Mouse (Mus musculus) myocyte (in vitro differentiated cells): ENCODE data around the gene Jazf1. TPM values are rescaled to one million over a fixed set of nuclear protein-coding genes. Genes with fewer than 3 reads are reported as not detected.

Experiments used
- H3K27me3 ChIP-seq: one replicate; pipeline ENCODE4 v1.6.1; 2011; ENCODE audit not compliant: control insufficient read depth, insufficient read depth, insufficient read length
- H3K36me3 ChIP-seq: one replicate; pipeline ENCODE4 v1.6.1; 2011; ENCODE audit not compliant: control insufficient read depth, insufficient read depth
- H3K4me2 ChIP-seq: one replicate; pipeline ENCODE4 v1.6.1; 2011; ENCODE audit warnings: low read depth, control low read depth
- H3K4me3 ChIP-seq: one replicate; pipeline ENCODE4 v1.5.1; 2011; ENCODE audit warnings: mild to moderate bottlenecking, control low read depth, moderate library complexity
- H3K79me2 ChIP-seq: one replicate; pipeline ENCODE4 v1.6.1; 2011; ENCODE audit not compliant: control insufficient read depth, insufficient read depth
- H3ac ChIP-seq: one replicate; pipeline ENCODE4 v1.6.1; 2011; ENCODE audit not compliant: control insufficient read depth, insufficient read length
- CEBPB ChIP-seq: IDR thresholded peaks from 2 replicates; pipeline ENCODE4 v1.6.1; 2011; ENCODE audit warnings: mild to moderate bottlenecking, moderate library complexity; ENCODE audit not compliant: poor library complexity, insufficient read depth, severe bottlenecking
- E2F4 ChIP-seq: IDR thresholded peaks from one replicate; pipeline ENCODE4 v1.6.1; 2011; ENCODE audit warnings: mild to moderate bottlenecking, control low read depth, moderate library complexity; ENCODE audit not compliant: insufficient read depth
- MAX ChIP-seq: IDR thresholded peaks from one replicate; pipeline ENCODE4 v1.6.1; 2011; ENCODE audit warnings: low read depth, mild to moderate bottlenecking, control low read depth
- MYOD1 ChIP-seq, 3 experiments: IDR thresholded peaks; one replicate each; pipeline ENCODE4 v1.6.1; 2011; ENCODE audit warnings: control low read depth in 2 of 3, low read depth in 2 of 3, mild to moderate bottlenecking in 2 of 3, moderate library complexity in 1 of 3; ENCODE audit not compliant: insufficient read length in 2 of 3, control insufficient read depth in 1 of 3
- MYOG ChIP-seq, 3 experiments: IDR thresholded peaks; one replicate each; pipeline ENCODE4 v1.6.1; 2011; ENCODE audit warnings: control low read depth in 2 of 3, low read depth in 2 of 3, mild to moderate bottlenecking in 2 of 3; ENCODE audit not compliant: insufficient read length in 2 of 3, control insufficient read depth in 1 of 3, insufficient read depth in 1 of 3
- POLR2A ChIP-seq: IDR thresholded peaks from one replicate; pipeline ENCODE4 v1.6.1; 2011; ENCODE audit warnings: low read depth, mild to moderate bottlenecking, control low read depth, moderate library complexity; ENCODE audit not compliant: insufficient read length
- POLR2AphosphoS2 ChIP-seq: IDR thresholded peaks from one replicate; pipeline ENCODE4 v1.6.1; 2011; ENCODE audit warnings: low read depth, control low read depth; ENCODE audit not compliant: insufficient read length
- REST ChIP-seq: IDR thresholded peaks from one replicate; pipeline ENCODE4 v1.6.1; 2011; ENCODE audit warnings: mild to moderate bottlenecking, control low read depth, moderate library complexity; ENCODE audit not compliant: insufficient read depth, insufficient read length
- SRF ChIP-seq: IDR thresholded peaks from one replicate; pipeline ENCODE4 v1.6.1; 2011; ENCODE audit warnings: low read depth; ENCODE audit not compliant: control insufficient read depth, insufficient read length
- TCF12 ChIP-seq: IDR thresholded peaks from one replicate; pipeline ENCODE4 v1.6.1; 2011; ENCODE audit warnings: mild to moderate bottlenecking, control low read depth; ENCODE audit not compliant: poor library complexity, insufficient read depth, severe bottlenecking
- TCF3 ChIP-seq: IDR thresholded peaks from one replicate; pipeline ENCODE4 v1.6.1; 2011; ENCODE audit warnings: low read depth, control low read depth; ENCODE audit not compliant: insufficient read length
- USF1 ChIP-seq: IDR thresholded peaks from one replicate; pipeline ENCODE4 v1.6.1; 2011; ENCODE audit warnings: low read depth, mild to moderate bottlenecking, control low read depth, moderate library complexity
- polyA plus RNA-seq: library from polyadenylated mRNA; unstranded; fragments of >200 nt; fragmentation: generic; extraction: Trizol; gene quantifications from one replicate; pipeline ENCODE4 v1.2.1, GENCODE M21; 2012; ENCODE audit warnings: missing spikeins

Gene Jazf1
- polyA plus RNA-seq, 1 experiment: 0.01 TPM

GRCm38 (mm10) chr6:53071732-53072131, 3.3 kb upstream of the Jazf1 start:
- Histone ChIP-seq H3K4me3 (no peak overlapping the region), H3ac (no peak overlapping the region), H3K27me3 (peaks cover 45% of the 10 kb centered on the region), H3K79me2 (no peaks in the 10 kb centered on the region), H3K4me2 (no peak overlapping the region), H3K36me3 (no peaks in the 10 kb centered on the region)
- TF ChIP-seq POLR2AphosphoS2 (no peak), TCF3 (no peak), USF1 (no peak), POLR2A (no peak), E2F4 (no peak), MAX (no peak), MYOD1 (IDR thresholded peaks at IDR 0.05; ENCODE audit: control insufficient read depth in 1 of 3, insufficient read length in 2 of 3, low read depth in 2 of 3) (no peak), SRF (no peak), MYOG (IDR thresholded peaks at IDR 0.05; ENCODE audit: control insufficient read depth in 1 of 3, insufficient read depth in 1 of 3, insufficient read length in 2 of 3, low read depth in 2 of 3) (no peak), TCF12 (no peak), CEBPB (no peak), REST (no peak)

DNA sequence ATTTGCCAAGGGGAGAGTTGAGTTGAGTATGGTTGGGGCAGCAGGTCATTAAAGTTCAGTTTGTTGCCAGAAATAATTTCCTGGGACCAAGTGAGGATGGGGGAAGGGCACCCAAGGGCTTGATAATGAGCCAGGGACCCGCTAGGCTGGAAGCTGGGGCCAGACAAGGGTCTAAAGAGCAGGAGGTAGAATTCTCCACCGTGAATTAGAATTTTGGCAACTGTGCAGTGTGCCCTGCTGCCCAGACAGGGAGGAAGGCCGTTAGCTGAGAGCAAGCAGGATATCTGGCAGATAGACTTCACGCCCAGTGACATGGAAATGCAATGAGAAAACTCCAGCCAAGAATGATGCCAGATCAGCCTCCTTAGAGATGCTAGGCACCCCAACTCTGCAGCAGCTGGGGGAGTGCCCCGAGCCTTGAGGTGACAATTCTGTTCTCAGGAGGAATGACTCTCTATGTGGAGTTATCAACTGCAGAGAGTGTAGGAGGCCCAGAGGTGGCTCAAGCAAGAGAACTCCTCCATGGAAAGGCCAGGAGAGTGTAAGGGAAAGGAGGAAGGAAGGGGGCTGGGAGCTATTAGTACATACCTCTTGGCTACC, 1.6 kb upstream of the Jazf1 start:
- TF ChIP-seq TCF12 (no peak), TCF3 (no peak), REST (no peak), USF1 (no peak), POLR2AphosphoS2 (no peak), MAX (no peak), E2F4 (no peak), POLR2A (no peak), MYOG (IDR thresholded peaks at IDR 0.05; ENCODE audit: control insufficient read depth in 1 of 3, insufficient read depth in 1 of 3, insufficient read length in 2 of 3, low read depth in 2 of 3) (no peak), SRF (no peak), CEBPB (no peak), MYOD1 (IDR thresholded peaks at IDR 0.05; ENCODE audit: control insufficient read depth in 1 of 3, insufficient read length in 2 of 3, low read depth in 2 of 3) (no peak)
- Histone ChIP-seq H3K36me3 (no peaks in the 10 kb centered on the region), H3K27me3 (peaks cover 45% of the 10 kb centered on the region), H3K79me2 (no peaks in the 10 kb centered on the region), H3K4me3 (no peak overlapping the region), H3ac (no peak overlapping the region), H3K4me2 (no peak overlapping the region)

DNA sequence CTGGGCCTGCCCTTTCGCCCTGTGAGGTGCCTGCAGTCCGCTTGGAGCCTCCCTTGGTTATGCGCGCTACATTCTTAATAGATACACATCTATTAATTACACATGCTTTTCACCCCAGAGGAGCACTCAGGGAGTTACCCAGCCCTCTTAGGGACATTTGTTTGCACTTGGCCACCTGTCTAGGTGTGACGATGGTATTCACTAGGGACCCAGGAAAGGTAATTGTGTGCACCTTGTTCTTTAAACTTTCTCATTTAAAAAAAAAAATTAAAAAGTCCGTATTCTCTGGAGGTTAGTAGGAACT, 396 bp upstream of the Jazf1 start:
- peaks cover 39% of the 10 kb centered on the region for H3K27me3 ChIP-seq
- no peak overlapping the region for H3ac ChIP-seq
- no peak overlapping the region for H3K4me2 ChIP-seq
- H3K4me3 ChIP-seq: no peak overlapping the region
- no peaks in the 10 kb centered on the region for H3K36me3 ChIP-seq
- TF ChIP-seq USF1 (no peak), POLR2AphosphoS2 (no peak), CEBPB (no peak), TCF12 (no peak), SRF (no peak)
- no peaks in the 10 kb centered on the region for H3K79me2 ChIP-seq

DNA sequence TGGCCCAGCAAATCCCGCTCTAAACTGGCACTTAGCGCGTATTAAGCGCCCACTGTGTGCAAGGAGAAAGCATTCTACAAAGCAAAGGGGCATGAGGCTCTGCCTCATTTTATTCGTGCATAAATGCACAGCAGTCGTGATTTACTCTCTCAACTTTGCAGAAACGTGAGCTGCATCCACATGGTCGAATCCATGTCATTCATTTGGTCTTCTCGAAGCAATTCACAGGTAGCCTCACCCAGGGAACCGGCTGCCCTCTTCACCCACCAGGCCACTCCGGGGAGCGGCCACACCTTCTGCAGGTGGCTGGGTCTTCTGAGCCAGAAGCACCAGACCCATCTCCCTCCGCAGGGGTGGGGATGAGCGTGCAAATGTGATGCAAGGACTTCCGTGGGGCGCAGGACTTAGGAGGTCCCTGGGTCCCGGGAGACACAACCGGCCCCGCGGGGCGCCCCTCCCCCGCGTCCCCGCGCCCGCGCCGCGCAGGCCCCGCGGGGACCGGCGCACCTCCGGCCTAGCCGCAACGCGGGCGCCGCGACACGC, 914 bp downstream of the Jazf1 start:
- H3K4me2 ChIP-seq: no peak overlapping the region
- H3K36me3 ChIP-seq: no peaks in the 10 kb centered on the region
- H3K27me3 ChIP-seq: peaks cover 35% of the 10 kb centered on the region
- TF ChIP-seq TCF3 (no peak), CEBPB (no peak), USF1 (no peak), POLR2AphosphoS2 (no peak), POLR2A (no peak)
- no peak overlapping the region for H3K4me3 ChIP-seq
- H3K79me2 ChIP-seq: no peaks in the 10 kb centered on the region
- H3ac ChIP-seq: no peak overlapping the region

- Histone ChIP-seq H3K4me3 (no peak overlapping the region), H3ac (no peak overlapping the region), H3K36me3 (no peaks in the 10 kb centered on the region), H3K27me3 (peaks cover 33% of the 10 kb centered on the region), H3K4me2 (no peak overlapping the region), H3K79me2 (no peaks in the 10 kb centered on the region)
- TF ChIP-seq MYOG (IDR thresholded peaks at IDR 0.05; ENCODE audit: control insufficient read depth in 1 of 3, insufficient read depth in 1 of 3, insufficient read length in 2 of 3, low read depth in 2 of 3): no peak
- TF ChIP-seq CEBPB: no peak
- no peak for TF ChIP-seq E2F4
- TF ChIP-seq POLR2A: no peak
- TF ChIP-seq REST: no peak
- no peak for TF ChIP-seq MAX
- no peak for TF ChIP-seq POLR2AphosphoS2
- TF ChIP-seq TCF12: no peak
- TF ChIP-seq USF1: no peak
- no peak for TF ChIP-seq MYOD1 (IDR thresholded peaks at IDR 0.05; ENCODE audit: control insufficient read depth in 1 of 3, insufficient read length in 2 of 3, low read depth in 2 of 3)
- no peak for TF ChIP-seq TCF3
- TF ChIP-seq SRF: no peak
These were observed 1.5 kb downstream of the Jazf1 start for GRCm38 (mm10) chr6:53066978-53067377.
